Mouse (Mus musculus): ENCODE results near the gene Tuba3b.

- TF ChIP-seq CTCF (IDR thresholded peaks at IDR 0.05; ENCODE audit: low read depth) (no peak), EP300 (IDR thresholded peaks at IDR 0.05; ENCODE audit: low read depth) (no peak)
These were observed 21.6 kb upstream of the Tuba3b start for GRCm38 (mm10) chr6:145593991-145594390.
